Mouse (Mus musculus) intestine, postnatal 0 days (tissue): ENCODE results near the gene Slc10a7. TPM values are rescaled to one million over a fixed set of nuclear protein-coding genes. Genes with fewer than 3 reads are reported as not detected.

Source experiments
- ATAC-seq: fragments of 200-750 bp; cut with Nextera tagmentation; 2 replicates; pipeline ENCODE4 v1.8.0; 2017; ENCODE audit warnings: mild to moderate bottlenecking, moderate TSS enrichment, moderate library complexity
- H3K27ac ChIP-seq: fragments of 300-500 bp; sonication (generic); 2 replicates; pipeline ENCODE4 v1.5.1; 2014; ENCODE audit warnings: mild to moderate bottlenecking, low read depth, low read length, moderate library complexity
- H3K27me3 ChIP-seq: fragments of 300-500 bp; sonication (generic); replicated peaks from 2 replicates; pipeline ENCODE4 v1.6.1; 2014; ENCODE audit warnings: low read length, mixed read lengths; ENCODE audit not compliant: control insufficient read depth, insufficient read depth
- H3K36me3 ChIP-seq: fragments of 300-500 bp; sonication (generic); 2 replicates; pipeline ENCODE4 v1.6.1; 2014; ENCODE audit warnings: mild to moderate bottlenecking, moderate library complexity; ENCODE audit not compliant: control insufficient read depth, insufficient read depth
- H3K4me1 ChIP-seq: fragments of 300-500 bp; sonication (generic); replicated peaks from 2 replicates; pipeline ENCODE4 v1.6.1; 2014; ENCODE audit warnings: antibody characterized with exemption, low read length, mixed read lengths; ENCODE audit not compliant: control insufficient read depth, insufficient read depth
- H3K4me2 ChIP-seq: fragments of 300-500 bp; sonication (generic); replicated peaks from 2 replicates; pipeline ENCODE4 v1.6.1; 2014; ENCODE audit warnings: low read depth, mild to moderate bottlenecking, moderate library complexity
- H3K4me3 ChIP-seq: fragments of 300-500 bp; sonication (generic); 2 replicates; pipeline ENCODE4 v1.5.1; 2014; ENCODE audit warnings: low read depth, low read length
- H3K9ac ChIP-seq: fragments of 300-500 bp; sonication (generic); 2 replicates; pipeline ENCODE4 v1.6.1; 2014; ENCODE audit warnings: mild to moderate bottlenecking, low read depth, low read length
- H3K9me3 ChIP-seq: fragments of 300-500 bp; sonication (generic); 2 replicates; pipeline ENCODE4 v1.6.1; 2016; ENCODE audit warnings: mixed run types; ENCODE audit not compliant: control insufficient read depth
- CTCF ChIP-seq: sonication (generic); IDR thresholded peaks from 2 replicates; pipeline ENCODE4 v1.5.1; 2016; ENCODE audit warnings: low read depth, mild to moderate bottlenecking, control low read depth, antibody characterized with exemption, moderate library complexity
- WGBS: fragments of 180-500 bp; shearing (Covaris S2); extraction: QIAGEN DNeasy Blood & Tissue Kit; methylation state at CpG from one replicate; pipeline ENCODE4 v1.1.7; 2014; 5-methylcytosine and 5-hydroxymethylcytosine counted together
- polyA plus RNA-seq: library from polyadenylated mRNA; unstranded; fragments of >200 nt; fragmentation: Nextera tagmentation; extraction: Ambion mirVana; gene quantifications from 2 replicates; pipeline ENCODE4 v1.2.1, GENCODE M21; 2015

The Slc10a7 gene
- polyA plus RNA-seq, 1 experiment from 2014 or later, result 7.4 TPM

DNA sequence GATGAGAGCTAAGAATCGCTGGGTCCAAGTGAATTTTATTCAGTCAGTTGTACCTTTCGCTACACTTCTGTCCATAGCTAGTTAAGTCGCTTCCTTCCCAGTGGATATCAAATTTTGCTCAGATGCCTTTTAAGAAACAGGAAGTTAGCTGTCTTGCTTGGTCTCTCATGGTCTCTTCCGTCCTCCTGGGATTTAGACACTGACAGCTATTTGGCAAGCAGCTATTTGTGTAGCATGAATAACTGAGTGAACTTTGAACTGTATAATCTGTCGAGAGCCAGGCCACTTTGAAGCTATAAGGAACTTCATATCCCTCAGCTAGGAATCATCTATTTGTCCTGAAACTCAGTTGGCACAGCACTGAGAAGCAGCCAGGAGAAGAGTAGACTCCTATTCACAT, 117.5 kb downstream of the Slc10a7 start:
- Histone ChIP-seq H3K9ac (no peak overlapping the region), H3K4me2 (no peak overlapping the region), H3K36me3 (no peaks in the 10 kb centered on the region), H3K27me3 (no peaks in the 10 kb centered on the region), H3K4me3 (no peak overlapping the region), H3K27ac (no peak overlapping the region), H3K9me3 (no peaks in the 10 kb centered on the region), H3K4me1 (peaks cover 4% of the 10 kb centered on the region; the same call in 1 of the 2 replicates)
- ATAC-seq, result 0 out of 2 replicates have a peak, but pooled peaks have one; percentile 33
- WGBS, result 41% methylated on average over 5 of the region's 5 CpGs
- TF ChIP-seq CTCF, result no peak

DNA sequence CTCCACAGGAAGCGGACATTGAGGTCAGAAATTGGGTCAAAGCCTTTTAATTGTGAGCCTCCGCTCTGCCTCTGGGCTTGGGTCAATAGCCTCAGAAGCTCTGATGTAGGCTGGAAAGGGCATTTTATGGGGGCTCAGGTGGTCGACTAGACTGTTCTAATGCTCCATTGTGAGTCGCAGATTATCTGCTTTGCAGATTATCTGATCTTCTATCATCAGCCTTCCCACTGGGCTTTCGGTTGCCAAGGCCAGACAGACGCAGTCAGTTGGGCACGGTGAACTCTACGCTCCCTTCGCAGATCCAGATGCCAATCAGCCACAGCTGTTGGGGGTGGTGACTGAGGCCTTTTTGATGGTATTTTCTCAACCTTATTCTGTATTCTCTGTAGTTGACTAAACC, 118.6 kb downstream of the Slc10a7 start:
- no peak overlapping the region for H3K4me3 ChIP-seq
- no peaks in the 10 kb centered on the region for H3K36me3 ChIP-seq
- H3K9ac ChIP-seq, result no peak overlapping the region
- TF ChIP-seq CTCF, result no peak
- H3K27ac ChIP-seq, result no peak overlapping the region
- WGBS, result 90% methylated on average over 9 of the region's 9 CpGs
- no peak overlapping the region for H3K4me2 ChIP-seq
- no peaks in the 10 kb centered on the region for H3K9me3 ChIP-seq
- H3K4me1 ChIP-seq, result no peaks in the 10 kb centered on the region; the same call in 1 of the 2 replicates
- no peak for ATAC-seq
- no peaks in the 10 kb centered on the region for H3K27me3 ChIP-seq

DNA sequence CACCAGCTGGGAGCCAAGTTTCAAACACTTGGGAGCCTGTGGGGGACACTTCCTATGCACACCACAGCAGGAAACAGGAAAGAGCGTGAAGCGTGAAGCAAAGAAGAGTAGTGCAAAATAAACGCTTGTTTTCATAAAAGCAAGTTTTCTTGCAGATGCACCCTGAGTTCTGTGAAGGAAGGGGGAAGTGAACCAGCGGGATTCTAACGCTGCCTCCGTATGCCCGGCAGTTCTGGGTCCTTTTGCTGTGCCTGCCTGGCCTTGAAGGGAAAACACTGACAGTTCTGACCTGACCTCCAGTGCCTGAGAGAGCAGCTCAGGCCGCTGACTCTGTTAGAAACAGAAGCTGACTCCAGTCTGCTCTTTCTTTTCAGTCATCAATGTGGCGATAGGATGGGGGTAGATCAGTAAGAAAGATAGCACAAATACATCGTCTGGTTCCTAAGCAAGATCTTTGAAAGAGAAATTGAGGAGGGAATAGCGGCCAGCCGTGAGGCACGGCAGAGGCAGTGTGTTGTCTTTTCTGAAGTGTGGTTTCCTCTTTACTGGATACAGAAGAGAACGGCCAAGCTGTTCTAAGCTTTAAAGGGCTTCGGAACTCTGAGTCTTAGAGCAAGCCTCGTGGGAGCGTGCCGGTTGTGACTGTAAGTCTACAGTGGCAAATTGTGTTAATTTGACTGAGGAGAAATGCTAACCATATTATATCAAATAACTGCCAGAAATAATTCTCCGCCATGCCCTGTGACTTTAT, 121.4 kb downstream of the Slc10a7 start:
- 65% methylated on average over 19 of the region's 19 CpGs for WGBS
- no peaks in the 10 kb centered on the region for H3K27me3 ChIP-seq
- no peak for ATAC-seq
- H3K36me3 ChIP-seq, result no peaks in the 10 kb centered on the region
- H3K9me3 ChIP-seq, result no peaks in the 10 kb centered on the region
- H3K4me3 ChIP-seq, result no peak overlapping the region
- no peak overlapping the region for H3K9ac ChIP-seq
- no peaks in the 10 kb centered on the region for H3K4me1 ChIP-seq
- no peak overlapping the region for H3K4me2 ChIP-seq
- no peak for TF ChIP-seq CTCF
- no peak overlapping the region for H3K27ac ChIP-seq

DNA sequence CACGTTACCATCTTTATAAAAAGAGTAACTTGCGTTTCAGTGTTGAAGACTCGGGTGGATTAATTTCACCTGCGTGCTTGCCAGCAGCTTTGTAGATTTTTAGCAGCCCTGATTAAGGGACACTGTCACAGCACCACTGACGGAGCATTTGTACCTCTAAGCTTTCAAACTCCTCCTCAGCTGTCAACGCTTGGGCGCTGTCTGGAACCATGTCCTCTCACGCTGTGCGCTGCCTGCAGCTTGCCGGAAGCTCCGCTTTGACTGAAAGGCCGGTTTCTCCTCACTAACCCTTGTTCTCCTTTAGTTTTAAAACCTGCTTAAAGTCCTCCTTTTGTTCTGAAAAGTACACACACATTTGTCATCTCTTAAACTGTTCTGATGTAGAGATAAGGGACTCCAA, 123.9 kb downstream of the Slc10a7 start:
- Histone ChIP-seq H3K27me3 (no peaks in the 10 kb centered on the region), H3K36me3 (no peaks in the 10 kb centered on the region), H3K4me2 (no peak overlapping the region), H3K9ac (no peak overlapping the region), H3K9me3 (no peaks in the 10 kb centered on the region), H3K27ac (no peak overlapping the region), H3K4me3 (no peak overlapping the region), H3K4me1 (no peaks in the 10 kb centered on the region)
- WGBS, result 85% methylated on average over 12 of the region's 12 CpGs
- ATAC-seq, result no peak
- no peak for TF ChIP-seq CTCF

- no peak overlapping the region for H3K9ac ChIP-seq
- 67% methylated on average over 3 of the region's 3 CpGs for WGBS
Observed at GRCm38 (mm10) chr8:78634018-78634417, 124.9 kb downstream of the Slc10a7 start.

DNA sequence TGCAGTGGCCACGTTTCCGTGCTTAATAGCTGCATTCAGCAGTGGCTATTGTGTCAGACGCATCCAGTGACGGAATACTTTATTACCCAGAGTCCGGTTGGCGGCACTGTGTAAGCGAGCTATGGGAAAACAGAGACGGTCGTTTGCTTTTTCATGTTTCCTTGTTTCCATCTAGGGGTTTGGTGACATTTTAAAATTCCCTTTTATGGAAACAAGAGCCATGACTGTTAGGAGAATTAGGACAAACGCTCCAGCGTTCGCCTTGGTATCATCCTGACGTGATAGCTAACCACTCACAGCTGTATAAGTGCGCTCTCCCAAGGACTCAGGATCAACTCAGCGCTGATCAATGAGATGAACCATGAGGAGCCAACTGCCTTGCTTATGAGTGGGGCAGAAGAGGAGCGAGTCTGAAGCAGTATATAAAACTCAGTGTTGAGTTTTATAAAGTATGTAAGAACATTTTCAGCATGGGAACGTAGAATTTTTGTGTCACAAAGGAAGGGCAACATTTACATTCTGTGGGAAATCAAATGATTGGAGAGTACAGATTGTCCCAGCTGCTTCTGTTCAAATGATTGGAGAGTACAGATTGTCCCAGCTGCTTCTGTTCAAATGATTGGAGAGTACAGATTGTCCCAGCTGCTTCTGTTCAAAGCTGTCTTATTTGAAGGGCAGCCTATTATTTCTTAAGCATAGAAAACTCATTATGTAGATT, 125.5 kb downstream of the Slc10a7 start:
- no peak for ATAC-seq
- WGBS, result 57% methylated on average over 17 of the region's 17 CpGs
- TF ChIP-seq CTCF, result no peak
- Histone ChIP-seq H3K36me3 (no peaks in the 10 kb centered on the region), H3K4me2 (0 out of 2 replicates have a peak overlapping the region, but pooled peaks have one; percentile 13), H3K9ac (no peak overlapping the region), H3K4me1 (no peaks in the 10 kb centered on the region), H3K9me3 (no peaks in the 10 kb centered on the region), H3K27me3 (no peaks in the 10 kb centered on the region), H3K27ac (no peak overlapping the region), H3K4me3 (no peak overlapping the region)

More at GRCm38 (mm10) chr8:78634018-78634417, 124.9 kb downstream of the Slc10a7 start:
- Histone ChIP-seq H3K27ac (no peak overlapping the region), H3K27me3 (no peaks in the 10 kb centered on the region), H3K9me3 (no peaks in the 10 kb centered on the region), H3K4me1 (no peaks in the 10 kb centered on the region), H3K36me3 (no peaks in the 10 kb centered on the region), H3K4me2 (no peak overlapping the region), H3K4me3 (no peak overlapping the region)
- TF ChIP-seq CTCF, result no peak
- ATAC-seq, result no peak
